Mouse (Mus musculus) mesoderm, embryonic 11.5 days (tissue): ENCODE measurements around the gene Mgme1.

Experiments
- DNase-seq: peaks from one replicate; pipeline ENCODE4 v3.0.0-alpha.2; 2012; ENCODE audit warnings: low read depth, low spot score

The Mgme1 gene

GRCm38 (mm10) chr2:144305721-144306294, 35.3 kb downstream of the Mgme1 start:
- DNase-seq, result no peak

DNA sequence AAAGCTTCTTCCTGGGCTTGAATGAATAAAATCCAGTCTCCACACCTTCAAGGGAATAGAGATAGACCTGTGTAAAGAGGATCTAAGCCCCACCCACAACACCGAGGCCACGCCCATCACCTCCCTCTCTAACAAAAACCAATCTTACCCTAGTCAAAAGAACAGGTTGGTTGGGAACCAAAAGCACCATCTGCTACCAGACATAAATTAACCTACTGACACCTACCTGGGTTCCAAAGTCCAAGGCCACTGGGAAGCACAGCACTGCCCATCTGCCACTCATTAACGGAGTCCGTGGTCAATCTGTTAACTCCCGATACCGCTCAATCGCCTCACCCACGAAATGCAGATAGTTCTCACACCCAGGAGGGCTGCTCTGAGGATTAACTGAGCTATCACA, 38.1 kb downstream of the Mgme1 start:
- DNase-seq, result no peak

GRCm38 (mm10) chr2:144310273-144310672, 39.8 kb downstream of the Mgme1 start:
- DNase-seq, result no peak

- DNase-seq, result no peak
These were observed 40.9 kb downstream of the Mgme1 start for GRCm38 (mm10) chr2:144311372-144311771.

GRCm38 (mm10) chr2:144324218-144324617, 53.8 kb downstream of the Mgme1 start:
- DNase-seq, result no peak

DNA sequence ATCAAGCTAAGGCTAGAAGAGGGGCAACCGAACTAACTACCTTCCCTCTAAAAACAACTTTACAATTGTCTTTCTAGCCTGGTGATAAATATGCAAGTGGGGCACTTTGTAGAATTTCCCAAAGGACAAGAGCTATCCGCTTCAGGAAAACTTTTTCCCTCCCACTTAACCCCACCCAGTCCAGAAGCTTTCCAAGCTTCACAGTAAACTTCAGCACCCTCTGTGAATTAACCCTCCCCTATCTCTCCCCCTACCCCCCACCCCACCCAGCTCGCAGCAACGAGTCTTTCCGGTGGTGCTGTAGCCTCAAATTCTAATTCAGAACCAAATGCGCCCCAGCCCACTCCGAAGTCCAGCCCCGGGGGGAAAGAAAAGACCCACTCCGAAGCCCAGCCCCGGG, 59.0 kb downstream of the Mgme1 start:
- no peak for DNase-seq

DNA sequence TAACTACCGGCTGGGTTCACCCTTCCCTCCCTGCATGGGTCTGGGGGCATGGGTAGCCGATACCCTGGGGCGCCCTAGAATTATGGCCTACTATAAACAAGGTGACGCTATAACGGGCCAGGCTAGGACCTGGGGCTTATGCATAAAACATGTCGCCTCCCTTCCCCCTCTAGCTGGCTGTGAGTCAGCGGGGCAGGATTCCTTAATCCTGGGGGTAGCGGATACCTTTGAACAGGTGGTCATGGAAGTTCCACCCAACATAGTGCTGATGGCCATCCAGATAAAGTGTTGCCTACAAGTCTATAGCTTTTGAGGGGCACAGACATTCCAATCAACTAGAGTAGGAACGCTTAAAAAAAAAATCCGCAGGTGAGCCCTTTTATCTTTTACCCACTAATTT, 59.5 kb downstream of the Mgme1 start:
- no peak for DNase-seq

GRCm38 (mm10) chr2:144330352-144330959, 60.0 kb downstream of the Mgme1 start:
- peak; percentile 21 for DNase-seq
